Mouse (Mus musculus): ENCODE results near the gene Il34.

Gene Il34

GRCm38 (mm10) chr8:110708429-110708828 lies 97.3 kb downstream of the Il34 start:
- DNase-seq (ENCODE audit: low spot score in 2 of 2): no peak

- no peak for DNase-seq (ENCODE audit: low spot score in 2 of 2)
These were observed 99.3 kb downstream of the Il34 start for GRCm38 (mm10) chr8:110706288-110706870.

- DNase-seq (ENCODE audit: low spot score in 2 of 2): no peak
These were observed 100.1 kb downstream of the Il34 start for GRCm38 (mm10) chr8:110705391-110706287.

- no peak for DNase-seq (ENCODE audit: low spot score in 2 of 2)
These were observed 101.6 kb downstream of the Il34 start for GRCm38 (mm10) chr8:110704103-110704502.

- DNase-seq (ENCODE audit: low spot score in 2 of 2): no peak
These were observed 102.2 kb downstream of the Il34 start for GRCm38 (mm10) chr8:110703460-110704061.

- DNase-seq (ENCODE audit: low spot score in 2 of 2): no peak
These were observed 102.9 kb downstream of the Il34 start for GRCm38 (mm10) chr8:110702636-110703459.

- DNase-seq (ENCODE audit: low spot score in 2 of 2): no peak
These were observed 105.2 kb downstream of the Il34 start for GRCm38 (mm10) chr8:110700561-110700960.

GRCm38 (mm10) chr8:110699501-110699900 lies 106.2 kb downstream of the Il34 start:
- no peak for DNase-seq (ENCODE audit: low spot score in 2 of 2)

GRCm38 (mm10) chr8:110698098-110698497 lies 107.6 kb downstream of the Il34 start:
- no peak for DNase-seq (ENCODE audit: low spot score in 2 of 2)

GRCm38 (mm10) chr8:110697571-110697970 lies 108.2 kb downstream of the Il34 start:
- no peak for DNase-seq (ENCODE audit: low spot score in 2 of 2)

- DNase-seq (ENCODE audit: low spot score in 2 of 2): no peak
These were observed 109.7 kb downstream of the Il34 start for GRCm38 (mm10) chr8:110696051-110696450.

- DNase-seq (ENCODE audit: low spot score in 2 of 2): no peak
These were observed 110.3 kb downstream of the Il34 start for GRCm38 (mm10) chr8:110695431-110695830.

- DNase-seq (ENCODE audit: low spot score in 2 of 2): no peak
These were observed 110.9 kb downstream of the Il34 start for GRCm38 (mm10) chr8:110694826-110695225.

- DNase-seq (ENCODE audit: low spot score in 2 of 2): no peak
These were observed 111.5 kb downstream of the Il34 start for GRCm38 (mm10) chr8:110694226-110694625.
